Mouse (Mus musculus): ENCODE measurements around the gene Mtmr3. TPM values are rescaled to one million over a fixed set of nuclear protein-coding genes. Genes with fewer than 3 reads are reported as not detected.

Gene Mtmr3
- 18.1 and 25.1 TPM in 2 replicates for polyA plus RNA-seq (2012; rRNA removed)

DNA sequence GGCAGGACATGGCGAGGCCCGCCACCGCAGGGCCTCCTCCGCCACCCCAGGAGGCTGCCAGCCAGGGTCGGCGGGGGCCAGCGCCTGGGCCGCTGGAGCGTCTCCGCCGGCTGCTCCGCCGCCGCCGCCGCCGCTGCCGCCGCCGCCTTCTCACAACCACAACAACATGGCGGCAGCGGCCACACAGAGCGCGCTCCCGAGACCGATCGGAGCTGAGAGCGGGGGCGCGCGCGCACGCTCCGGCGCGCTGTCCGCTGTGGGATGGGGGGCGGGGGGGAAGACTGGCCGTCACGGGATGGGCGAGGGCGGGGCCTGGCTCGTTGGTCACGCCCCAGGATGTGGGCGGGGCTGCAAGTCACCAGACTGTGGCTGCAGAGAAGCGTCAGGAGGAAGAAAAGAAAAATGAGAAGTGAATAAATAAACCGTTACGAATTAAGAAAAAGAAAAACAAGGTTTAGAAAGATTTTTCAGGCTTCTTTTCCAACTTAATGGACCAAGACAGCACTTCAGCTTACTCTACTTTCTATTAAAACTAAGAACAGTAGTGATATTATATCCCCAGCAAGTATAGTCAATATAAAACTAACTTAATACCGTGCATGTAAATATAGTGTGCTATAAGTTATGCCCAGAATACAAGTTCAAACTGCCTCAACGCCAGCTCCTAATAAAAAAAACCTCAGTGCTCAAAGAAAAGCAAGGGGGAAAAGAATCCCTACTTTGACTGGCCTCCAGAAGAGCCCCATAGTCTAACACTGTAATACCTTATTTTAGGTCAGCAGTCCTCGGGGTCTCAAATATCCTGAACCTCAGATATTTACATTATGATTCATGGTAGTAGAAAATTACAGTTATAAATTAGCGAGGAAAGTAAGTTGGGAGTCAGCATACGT, at the start of gene Mtmr3:
TSS of gene Mtmr3 (minus strand) at position 256 of the 893 bp plus-strand sequence.
- DNase-seq (ENCODE audit: low read depth, low spot score) = peak; percentile 78
- WGBS = 4% methylated on average over 53 of the region's 53 CpGs

DNA sequence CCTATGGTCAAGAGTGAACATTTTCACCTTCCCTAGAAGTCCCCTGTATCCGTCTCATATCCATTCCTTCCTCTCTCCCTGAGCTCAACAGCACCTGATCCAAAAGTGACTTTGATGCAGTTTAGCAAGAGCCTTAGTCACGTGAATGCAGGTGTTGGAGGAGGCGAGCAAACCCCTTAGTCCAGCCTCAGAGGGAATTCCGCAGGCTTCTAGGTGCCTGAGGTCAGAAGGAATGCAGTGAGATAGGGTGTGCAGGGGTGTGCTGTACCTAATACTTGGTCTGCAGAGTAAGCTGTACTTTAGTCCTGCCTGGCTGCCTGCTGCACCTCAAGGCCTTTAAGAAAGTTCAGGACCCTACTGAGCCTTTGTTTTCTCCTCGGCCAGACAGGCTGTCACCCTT, 49.1 kb upstream of the Mtmr3 start:
- WGBS = 81% methylated on average over 5 of the region's 5 CpGs
- no peak for DNase-seq (ENCODE audit: low read depth, low spot score)

DNA sequence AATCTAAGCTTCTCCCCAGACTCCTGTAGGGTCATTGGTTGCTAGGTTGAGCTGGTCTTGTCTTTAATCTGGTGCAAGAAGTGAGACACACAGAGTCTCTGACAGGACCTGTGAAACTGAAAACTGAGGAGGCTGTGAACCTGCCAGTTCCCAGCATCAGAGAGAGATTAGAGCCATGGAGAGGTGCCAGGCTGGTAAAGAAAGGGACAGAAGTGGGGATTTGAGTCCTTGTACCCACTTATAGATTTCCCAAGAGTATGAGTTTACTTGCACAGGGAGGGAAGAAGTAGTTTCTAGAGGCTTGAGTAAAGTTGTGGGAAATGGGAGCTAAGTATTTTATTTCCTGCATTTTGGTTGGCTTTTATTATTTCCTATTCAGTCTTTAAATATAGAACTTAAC, 46.5 kb upstream of the Mtmr3 start:
- DNase-seq (ENCODE audit: low read depth, low spot score) = no peak

DNA sequence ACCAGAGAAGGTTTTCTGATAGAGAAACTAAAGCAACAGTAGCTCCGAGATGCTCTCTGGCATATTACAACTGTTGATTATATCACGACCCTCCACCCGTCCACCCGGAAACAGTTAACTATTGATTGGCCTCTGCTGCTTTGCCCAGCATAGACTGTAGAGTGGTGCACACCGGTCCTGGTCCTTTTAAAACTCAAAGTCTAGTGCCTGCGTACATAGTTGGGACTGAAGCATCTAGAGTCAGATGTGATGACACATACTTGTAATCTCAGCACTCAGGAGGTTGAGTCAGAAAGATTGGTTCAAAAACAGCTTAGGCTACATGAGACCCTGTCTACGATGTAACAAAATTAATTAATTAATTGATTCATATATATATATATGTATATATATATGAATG, 43.6 kb upstream of the Mtmr3 start:
- no peak for DNase-seq (ENCODE audit: low read depth, low spot score)
- WGBS = 8% methylated on average over 7 of the region's 7 CpGs

DNA sequence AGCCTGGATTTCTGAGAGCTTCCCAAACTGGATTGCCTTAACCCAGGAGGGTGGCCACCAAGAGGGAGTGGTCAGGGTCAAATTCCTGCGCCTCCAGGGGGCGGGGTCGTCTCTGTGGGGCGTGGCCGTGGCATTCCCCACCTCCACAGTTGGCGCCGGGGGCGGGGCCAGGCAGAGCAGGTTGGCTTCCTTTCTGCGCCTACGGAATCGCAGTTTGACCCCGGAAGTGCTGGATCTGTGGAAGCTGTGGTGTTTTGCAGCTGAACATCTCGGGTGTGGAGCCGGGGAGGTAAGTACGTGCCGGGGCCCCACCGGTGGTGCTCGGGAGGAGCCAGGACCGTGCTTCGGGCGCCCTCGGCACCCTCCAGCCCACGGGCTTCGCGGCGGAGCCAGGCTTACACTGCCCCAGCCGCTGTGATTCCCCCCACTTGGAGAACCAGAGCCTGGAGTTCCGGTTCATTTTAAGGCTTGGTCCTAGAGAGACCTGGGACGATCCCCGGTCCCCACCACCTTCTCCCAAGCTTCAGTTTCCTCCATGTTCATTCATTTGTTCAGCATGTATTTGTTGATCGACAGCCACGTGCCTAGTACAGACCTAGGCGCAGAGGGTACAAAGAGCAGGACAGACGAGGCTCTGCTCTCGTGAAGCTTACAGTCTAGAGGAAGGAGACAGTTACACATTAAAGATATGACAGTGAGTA, 43.0 kb upstream of the Mtmr3 start, which contains the start of gene Ascc2:
TSS of gene Ascc2 (plus strand) at position 214 of the 701 bp plus-strand sequence.
- DNase-seq (ENCODE audit: low read depth, low spot score) = peak; percentile 85
- WGBS = under 1% methylated on average over 35 of the region's 35 CpGs

DNA sequence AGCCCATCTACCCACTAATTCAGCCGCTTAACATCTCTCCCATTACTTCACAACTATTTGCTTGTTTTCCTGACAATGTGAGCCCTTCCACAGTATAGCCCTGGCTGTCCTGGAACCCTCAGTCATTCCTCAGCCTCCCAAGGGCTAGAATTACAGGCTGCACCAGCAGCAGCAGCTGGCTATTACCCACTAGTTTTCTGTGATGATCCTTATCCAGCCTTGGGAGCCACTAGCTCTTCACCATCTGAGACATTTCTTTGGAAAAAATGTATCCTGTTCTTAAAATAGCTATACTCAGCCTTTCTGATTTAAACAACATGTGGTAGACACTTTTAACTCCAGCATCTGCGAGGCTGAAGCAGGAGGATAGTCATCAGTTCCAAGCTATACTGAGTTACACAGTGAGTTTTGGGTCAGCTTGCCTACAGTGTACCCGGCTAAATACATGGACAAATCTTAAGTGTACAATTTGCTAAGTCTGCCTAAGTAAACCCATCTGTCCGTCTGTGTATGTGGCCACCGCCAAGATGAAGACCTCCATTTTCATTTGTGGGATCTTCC, 42.2 kb upstream of the Mtmr3 start:
- 49% methylated on average over 5 of the region's 5 CpGs for WGBS
- no peak for DNase-seq (ENCODE audit: low read depth, low spot score)

DNA sequence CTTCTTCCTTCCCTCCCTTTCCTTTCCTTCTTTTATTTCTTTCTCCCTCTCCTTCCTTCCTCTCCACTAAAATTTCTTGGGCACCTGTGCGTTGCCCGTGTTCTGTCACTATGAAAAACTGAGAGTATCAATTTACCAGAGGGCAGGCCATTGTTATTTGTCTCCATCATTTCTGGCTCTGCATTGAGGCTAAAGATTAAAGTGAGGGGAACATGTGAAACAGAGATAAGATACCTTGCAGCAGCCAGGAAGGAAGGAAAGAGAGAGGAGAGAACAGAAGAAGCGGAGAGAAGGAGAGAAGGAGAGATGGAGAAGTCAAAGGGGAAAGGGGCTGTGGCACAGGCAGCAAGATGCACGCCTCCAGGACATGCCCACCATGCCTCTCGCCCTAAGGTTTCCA, 39.7 kb upstream of the Mtmr3 start:
- 80% methylated on average over 5 of the region's 5 CpGs for WGBS
- no peak for DNase-seq (ENCODE audit: low read depth, low spot score)

DNA sequence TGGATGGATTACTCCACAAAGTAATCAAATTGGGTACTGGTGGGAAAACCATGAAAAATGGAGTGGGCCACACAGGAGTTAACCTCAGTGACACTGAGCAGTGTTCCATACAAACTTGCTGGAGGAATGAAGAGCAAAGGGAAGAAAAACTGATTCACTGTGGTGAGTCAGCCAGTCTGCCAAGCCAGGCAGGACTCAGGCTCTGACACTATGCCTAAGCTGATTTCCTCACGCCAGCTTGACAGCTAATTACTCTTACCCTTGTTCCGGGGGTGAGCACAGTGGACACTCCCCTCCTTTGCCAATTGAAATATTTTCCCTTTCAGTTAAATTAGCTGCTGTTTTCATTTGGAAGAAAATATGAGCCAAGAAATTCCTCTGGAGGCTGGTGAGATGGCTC, 38.8 kb upstream of the Mtmr3 start:
- 58% methylated on average over 2 of the region's 2 CpGs for WGBS
- no peak for DNase-seq (ENCODE audit: low read depth, low spot score)

DNA sequence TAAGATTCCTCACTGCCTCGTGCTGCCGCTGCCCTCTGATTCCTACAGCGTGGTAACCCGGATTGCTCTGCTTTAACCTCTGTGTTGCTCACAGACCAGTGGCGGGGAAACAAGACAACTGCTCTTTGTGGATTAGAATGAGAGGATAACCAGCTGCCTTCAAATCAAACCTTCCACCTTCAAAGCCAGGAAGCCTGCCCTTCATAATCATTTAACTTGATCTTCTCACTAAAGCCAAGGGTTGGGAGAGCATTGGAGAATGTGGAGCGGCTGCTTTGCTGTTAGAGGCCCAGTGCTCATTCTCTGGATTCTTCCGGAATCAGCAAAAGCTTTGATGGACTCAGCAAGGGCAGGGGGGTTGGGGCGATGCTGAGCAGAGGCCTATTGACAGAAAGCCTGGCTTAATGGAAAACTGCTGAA, 35.2 kb upstream of the Mtmr3 start:
- 69% methylated on average over 8 of the region's 8 CpGs for WGBS
- DNase-seq (ENCODE audit: low read depth, low spot score) = no peak

DNA sequence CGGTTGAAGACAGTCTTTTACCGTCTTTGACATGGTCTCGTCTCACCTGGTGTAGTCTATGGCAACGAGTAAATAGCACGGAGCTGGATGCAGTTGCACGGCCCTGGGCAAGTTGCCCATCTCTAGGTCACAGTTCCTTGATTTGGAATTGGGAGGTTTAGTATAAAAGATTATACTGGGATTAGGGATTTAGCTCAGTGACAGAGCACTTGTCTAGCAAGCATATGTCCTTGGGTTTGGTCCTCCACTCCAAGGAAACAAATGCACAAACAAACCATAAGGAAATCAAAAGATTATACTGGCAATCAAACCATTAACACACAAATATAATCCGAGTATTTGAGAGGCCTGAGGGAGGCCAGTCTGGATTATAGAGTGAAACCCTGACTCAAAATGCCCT, 33.0 kb upstream of the Mtmr3 start:
- no peak for DNase-seq (ENCODE audit: low read depth, low spot score)
- 34% methylated on average over 7 of the region's 7 CpGs for WGBS

DNA sequence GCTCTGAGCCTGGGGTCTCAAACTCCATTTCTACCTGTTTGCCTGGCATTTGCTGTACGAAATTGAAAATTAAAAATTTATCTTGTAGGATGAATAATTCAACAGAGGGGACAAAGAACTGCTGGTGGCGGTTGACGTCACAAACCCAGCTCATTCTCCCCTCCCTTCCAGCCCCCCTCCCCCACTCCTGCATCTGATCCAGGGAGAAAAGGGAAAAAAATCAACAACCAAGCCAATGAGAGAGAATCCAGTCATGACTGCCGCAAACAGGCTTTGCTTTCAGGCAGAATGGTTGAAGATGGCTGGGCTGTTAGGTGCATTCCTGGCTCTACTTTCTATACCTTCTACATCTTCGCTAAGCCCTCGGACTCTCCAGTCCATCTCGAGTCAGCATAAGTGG, 31.3 kb upstream of the Mtmr3 start:
- DNase-seq (ENCODE audit: low read depth, low spot score) = no peak
- WGBS = 85% methylated on average over 7 of the region's 7 CpGs

DNA sequence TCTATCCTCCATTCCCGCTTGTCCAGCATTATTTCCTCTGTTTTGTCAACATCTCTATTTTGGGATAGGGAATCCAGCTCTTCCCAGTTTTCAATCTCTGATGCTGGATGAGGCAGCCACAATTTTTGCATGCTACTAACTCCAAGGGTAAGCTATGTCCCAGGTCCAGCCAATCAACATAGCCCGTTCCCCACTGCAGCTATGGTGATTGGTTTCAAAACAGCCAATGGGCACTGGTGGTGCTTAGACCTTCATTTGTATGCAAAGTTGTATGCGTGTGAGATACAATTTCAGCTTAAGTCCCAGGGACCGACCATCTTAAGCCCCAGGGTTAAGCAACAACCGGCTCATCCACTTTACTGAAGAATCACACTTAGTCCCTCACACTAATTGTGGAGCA, 28.3 kb upstream of the Mtmr3 start:
- 72% methylated on average over 5 of the region's 5 CpGs for WGBS
- DNase-seq (ENCODE audit: low read depth, low spot score) = no peak

DNA sequence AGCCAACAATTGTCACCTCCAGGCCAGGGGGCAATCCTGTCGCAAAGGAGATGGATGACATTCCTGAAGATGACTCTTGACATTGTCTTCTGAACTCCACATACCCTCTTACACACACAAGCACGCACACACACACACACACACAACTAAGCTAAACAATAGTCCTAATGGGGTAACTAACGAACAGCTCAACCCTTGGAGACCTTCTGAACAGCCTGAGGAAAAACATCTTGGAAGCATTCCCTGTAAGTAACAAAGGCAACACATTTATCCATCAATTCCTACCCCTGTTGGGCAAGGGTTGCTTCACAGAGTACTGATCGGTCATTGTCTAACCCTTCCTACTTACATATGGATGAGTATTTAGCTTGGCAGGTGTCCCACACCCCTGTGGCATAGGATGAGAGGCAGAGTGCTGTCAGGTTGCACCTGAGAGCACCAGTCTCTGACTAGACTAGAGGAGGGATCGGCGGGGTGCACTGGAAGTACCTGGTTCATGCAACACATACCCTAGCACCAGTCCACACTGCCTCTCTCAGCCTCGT, 27.9 kb upstream of the Mtmr3 start:
- WGBS = 79% methylated on average over 7 of the region's 7 CpGs
- no peak for DNase-seq (ENCODE audit: low read depth, low spot score)

DNA sequence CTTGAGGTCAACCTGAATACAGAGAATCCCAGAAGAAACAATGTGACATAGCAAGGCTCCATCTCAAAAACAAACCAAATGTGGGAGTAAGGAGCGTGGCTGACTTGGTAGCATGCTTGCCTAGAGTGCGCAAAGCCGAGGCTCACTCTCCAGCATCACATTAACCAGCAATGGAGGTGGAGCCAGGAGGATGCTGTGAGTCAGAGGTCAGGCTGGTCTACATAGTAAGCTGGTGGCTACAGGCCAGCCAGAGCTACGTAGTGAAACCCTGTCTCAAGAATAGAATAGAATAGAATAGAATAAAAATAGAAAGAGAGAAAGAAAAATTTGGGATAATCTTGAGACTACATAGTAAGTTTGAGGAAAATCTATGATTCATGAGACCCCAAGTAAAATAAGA, 27.2 kb upstream of the Mtmr3 start:
- WGBS = 72% methylated on average over 4 of the region's 4 CpGs
- DNase-seq (ENCODE audit: low read depth, low spot score) = no peak

DNA sequence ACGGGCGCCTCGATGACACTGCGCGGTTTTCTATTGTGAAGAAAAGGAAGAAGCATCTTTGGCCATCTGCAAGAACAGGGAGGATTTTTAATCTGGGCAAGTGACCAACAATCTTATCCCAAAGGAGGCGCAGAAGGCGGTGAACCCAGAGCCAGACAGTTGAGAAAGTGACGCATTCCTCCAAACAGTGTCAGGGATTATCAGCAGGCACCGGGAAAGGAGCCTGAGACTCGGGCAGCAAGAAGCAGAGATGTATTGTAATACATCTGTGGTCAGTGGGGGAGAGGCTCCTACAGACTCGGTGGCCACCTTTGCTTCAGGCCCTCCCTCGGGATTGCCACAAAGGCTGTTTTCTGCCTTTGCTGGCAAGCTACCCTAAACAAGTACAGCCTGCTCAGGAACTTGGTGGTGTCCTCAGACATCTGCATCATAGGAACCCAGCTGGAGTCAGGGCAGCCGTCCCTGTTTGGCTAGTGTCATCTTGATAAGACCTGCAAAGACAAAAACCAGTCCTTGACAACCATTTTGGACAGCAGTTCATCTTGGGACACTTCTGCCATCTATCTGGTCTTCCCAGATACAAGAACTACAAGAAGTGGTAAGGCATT, 25.9 kb upstream of the Mtmr3 start:
- DNase-seq (ENCODE audit: low read depth, low spot score) = no peak
- WGBS = 63% methylated on average over 13 of the region's 13 CpGs

DNA sequence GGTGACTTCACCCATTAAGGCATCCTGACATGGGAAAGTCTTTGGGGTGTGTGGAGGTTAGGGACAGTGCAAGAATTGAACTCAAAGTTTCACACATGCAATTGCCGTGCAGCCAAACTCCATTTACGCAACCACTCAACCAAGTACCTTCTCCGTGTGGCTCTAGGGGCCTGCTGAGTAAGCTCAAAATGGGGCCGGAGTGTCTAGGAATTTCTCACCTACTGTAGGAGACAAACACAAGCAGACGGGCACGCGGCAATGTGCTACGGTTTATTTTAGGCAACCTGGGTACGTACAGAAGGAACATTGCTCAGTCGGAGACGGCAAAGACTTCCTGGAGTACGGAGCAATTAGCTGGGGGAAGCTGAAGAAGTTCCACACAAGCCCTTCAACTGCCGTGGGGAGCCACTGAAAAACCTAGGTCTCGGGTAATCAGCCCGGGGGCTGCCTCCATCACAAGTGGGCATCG, 25.4 kb upstream of the Mtmr3 start, which contains the start of gene Gm11032:
TSS of gene Gm11032 (plus strand) at position 51 of the 469 bp plus-strand sequence.
- WGBS = 75% methylated on average over 16 of the region's 16 CpGs
- DNase-seq (ENCODE audit: low read depth, low spot score) = no peak

DNA sequence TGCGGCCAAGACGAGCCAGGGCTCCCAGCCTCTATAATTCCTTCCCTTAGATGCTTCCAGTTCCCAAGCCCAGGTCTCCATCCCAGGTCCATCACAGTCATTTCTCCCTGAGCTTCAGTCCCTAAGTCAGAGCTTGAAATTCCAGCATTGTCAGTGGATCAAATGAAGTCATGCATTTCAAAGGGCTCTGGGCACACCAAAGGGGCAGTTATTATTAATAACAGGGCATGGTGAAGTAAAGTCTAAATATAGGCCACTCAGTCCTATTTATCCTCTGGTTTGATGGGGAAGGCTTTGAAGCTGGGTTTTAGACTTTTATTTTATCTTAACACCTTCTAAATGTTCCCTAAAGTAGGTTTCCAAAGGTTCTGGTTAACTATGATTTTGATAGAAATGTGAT, 17.2 kb upstream of the Mtmr3 start:
- no peak for DNase-seq (ENCODE audit: low read depth, low spot score)
- 64% methylated on average over 2 of the region's 2 CpGs for WGBS

DNA sequence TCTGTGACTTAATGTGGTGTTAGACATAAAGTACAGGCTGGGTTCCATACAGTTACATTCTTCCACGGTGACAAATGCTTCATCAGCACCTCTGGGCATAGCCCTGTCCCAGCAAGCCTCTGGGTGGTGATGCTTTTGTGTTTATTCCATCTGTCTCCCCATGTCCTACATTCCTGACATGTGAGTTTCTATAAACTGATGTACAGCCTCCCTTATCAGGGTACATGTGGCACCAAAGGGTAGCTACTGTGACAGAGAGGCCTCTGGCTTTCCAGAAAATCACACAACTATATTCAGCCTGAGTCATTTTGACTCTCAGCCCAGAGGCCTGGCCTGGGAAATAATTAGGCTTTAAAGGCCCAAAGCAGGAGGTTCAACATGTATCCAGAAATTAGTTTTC, 11.9 kb upstream of the Mtmr3 start:
- WGBS = 67% methylated on average over 1 of the region's 1 CpGs
- DNase-seq (ENCODE audit: low read depth, low spot score) = no peak

DNA sequence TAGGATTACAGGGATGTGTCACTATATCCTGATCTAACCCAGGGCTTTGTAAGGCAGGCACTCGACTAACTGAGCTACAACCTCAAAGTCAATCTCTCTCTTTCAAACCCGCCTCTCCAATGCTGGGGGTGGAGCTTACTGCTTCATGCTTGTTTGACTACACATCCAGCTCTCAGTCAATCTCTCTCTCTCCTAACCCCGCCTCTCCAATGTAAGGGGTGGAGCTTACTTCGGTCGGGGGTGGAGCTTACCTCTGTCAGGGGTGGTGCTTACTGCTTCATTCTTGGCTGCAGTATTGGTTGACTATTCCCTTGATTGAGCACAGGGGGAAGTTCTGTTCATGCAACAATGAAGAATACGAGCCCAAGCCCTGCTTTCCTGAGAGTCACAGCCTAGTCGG, 10.8 kb upstream of the Mtmr3 start:
- no peak for DNase-seq (ENCODE audit: low read depth, low spot score)
- WGBS = 55% methylated on average over 7 of the region's 7 CpGs

DNA sequence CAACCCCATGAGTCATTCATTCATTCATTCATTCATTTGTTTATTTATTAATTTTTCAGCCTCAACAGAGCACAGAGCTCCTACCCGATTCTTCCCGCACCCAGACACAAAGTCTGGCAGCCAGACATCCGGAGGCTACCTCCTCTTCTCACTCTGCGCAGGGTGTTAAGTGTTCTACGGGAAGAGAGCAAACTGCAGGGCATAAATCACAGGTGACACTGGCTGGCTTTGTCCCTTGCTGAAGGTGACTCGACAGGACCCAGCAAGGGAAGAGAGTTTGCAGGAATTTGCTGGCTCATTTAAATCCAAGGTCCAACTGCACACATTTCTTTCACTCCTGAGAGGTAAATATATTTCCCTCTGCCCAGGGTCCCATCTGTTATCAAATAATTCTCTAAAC, 9.8 kb upstream of the Mtmr3 start:
- DNase-seq (ENCODE audit: low read depth, low spot score) = no peak
- 42% methylated on average over 6 of the region's 6 CpGs for WGBS

Data from large intestine, adult 2 months (tissue).